Mouse (Mus musculus) left cerebral cortex, adult 8-10 months (tissue): ENCODE measurements at regions not wholly inside any gene's neighbourhood (a gene's known extent, or its start where the extent isn't known, plus 50 kb on each side); places are given as distances from the start of the nearest gene placed in this dataset.

Experiments
- DNase-seq, 2 experiments: peaks; one replicate each; pipeline ENCODE4 v3.0.0; 2022; ENCODE audit warnings: low spot score in 2 of 2

GRCm38 (mm10) chr2:161177355-161178021 lies 68.6 kb upstream of the Chd6 start:
- peak; percentile 69 to 77 for DNase-seq

GRCm38 (mm10) chr2:161166681-161167080 lies 57.8 kb upstream of the Chd6 start:
- no peak for DNase-seq

DNA sequence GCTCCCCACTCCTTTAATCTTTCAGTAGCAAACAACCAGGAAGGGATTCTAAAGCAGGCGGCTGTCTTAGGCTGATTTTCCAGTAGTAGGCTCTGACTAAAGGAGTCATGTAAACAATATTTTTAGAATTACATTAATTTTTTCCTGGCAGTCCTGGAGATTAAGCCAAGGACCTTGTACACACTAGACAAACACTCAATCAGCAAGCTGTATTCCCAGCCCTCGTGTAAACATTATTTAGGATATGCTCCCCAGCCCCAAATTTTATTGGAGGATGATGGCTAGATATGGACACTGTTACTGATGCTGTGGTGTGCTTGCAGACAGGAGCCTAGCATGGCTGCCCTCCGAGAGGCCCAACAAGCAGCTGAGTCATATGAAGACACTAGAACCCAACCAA lies 56.6 kb upstream of the Chd6 start:
- DNase-seq, result no peak

GRCm38 (mm10) chr2:161164320-161164719 lies 55.4 kb upstream of the Chd6 start:
- DNase-seq, result no peak
